Mouse (Mus musculus) small intestine, adult 2 months (tissue): ENCODE results near the gene Triobp. TPM values are rescaled to one million over a fixed set of nuclear protein-coding genes. Genes with fewer than 3 reads are reported as not detected.

Experiments
- H3K27ac ChIP-seq: fragments of 200-500 bp; 2 replicates; pipeline ENCODE4 v1.5.1; 2012; ENCODE audit warnings: low read depth, low read length, control low read depth, inconsistent platforms; ENCODE audit not compliant: insufficient read depth
- H3K27me3 ChIP-seq: fragments of 200-500 bp; 2 replicates; pipeline ENCODE4 v1.6.1; 2012; ENCODE audit warnings: mild to moderate bottlenecking, moderate library complexity, low read length, inconsistent platforms; ENCODE audit not compliant: control insufficient read depth, insufficient read depth
- H3K36me3 ChIP-seq: fragments of 200-500 bp; 2 replicates; pipeline ENCODE4 v1.6.1; 2012; ENCODE audit warnings: mild to moderate bottlenecking, low read length, control low read depth, inconsistent platforms; ENCODE audit not compliant: control insufficient read depth, insufficient read depth
- H3K4me1 ChIP-seq: fragments of 200-500 bp; 2 replicates; pipeline ENCODE4 v1.6.1; 2012; ENCODE audit warnings: low read length, inconsistent platforms, mixed read lengths; ENCODE audit not compliant: control insufficient read depth, insufficient read depth, insufficient read length
- H3K4me3 ChIP-seq: fragments of 200-500 bp; 2 replicates; pipeline ENCODE4 v1.5.1; 2012; ENCODE audit warnings: low read depth, mild to moderate bottlenecking, control low read depth, inconsistent platforms, low read length, moderate library complexity
- CTCF ChIP-seq: fragments of 200-500 bp; IDR thresholded peaks from 2 replicates; pipeline ENCODE4 v1.5.1; 2012; ENCODE audit warnings: low read depth, mild to moderate bottlenecking, control low read depth, inconsistent platforms, low read length, moderate library complexity, mixed read lengths; ENCODE audit not compliant: insufficient replicate concordance, insufficient read length; ENCODE audit errors: extremely low read depth
- POLR2A ChIP-seq: fragments of 200-500 bp; IDR thresholded peaks from 2 replicates; pipeline ENCODE4 v1.6.1; 2012; ENCODE audit warnings: low read depth, mild to moderate bottlenecking, control low read depth, inconsistent platforms, low read length, moderate library complexity
- WGBS: fragments of 180-500 bp; shearing (Covaris S2); methylation state at CpG from one replicate; pipeline ENCODE4 v1.1.7; 2018; 5-methylcytosine and 5-hydroxymethylcytosine counted together
- polyA plus RNA-seq: library from polyadenylated mRNA; depleted of rRNA; stranded (reverse); fragments of >200 nt; gene quantifications from 2 replicates; pipeline ENCODE4 v1.2.3, GENCODE M21; 2012

The Triobp gene
- polyA plus RNA-seq, 1 experiment: 123 TPM

DNA sequence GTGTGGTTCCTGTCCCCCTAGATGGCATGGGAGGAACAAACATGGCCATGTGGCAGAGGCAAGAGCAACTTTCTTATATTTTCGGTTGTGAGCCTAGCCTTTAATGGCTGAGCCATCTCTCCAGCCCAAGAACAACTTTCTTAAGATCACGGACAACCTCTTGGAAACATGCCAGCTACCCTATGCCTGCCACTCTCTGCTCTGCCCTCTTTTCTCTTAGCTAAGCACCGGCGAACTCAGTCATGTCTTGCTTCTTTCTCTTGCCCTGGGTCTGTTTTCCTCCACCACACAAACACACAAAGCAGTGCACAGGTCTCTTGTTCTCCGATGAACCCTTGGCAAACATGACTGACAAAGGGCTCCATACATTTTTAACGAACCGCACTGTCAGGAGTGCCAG is 1.3 kb upstream of the Triobp start:
- WGBS: 62% methylated on average over 7 of the region's 7 CpGs
- no peak overlapping the region for H3K4me3 ChIP-seq
- H3K36me3 ChIP-seq: peaks cover 2% of the 10 kb centered on the region; the same call in 1 of the 2 replicates
- peaks cover 4% of the 10 kb centered on the region; the same call in 1 of the 2 replicates for H3K4me1 ChIP-seq
- no peak overlapping the region for H3K27ac ChIP-seq
- H3K27me3 ChIP-seq: peaks cover 13% of the 10 kb centered on the region
- no peak for TF ChIP-seq POLR2A
- no peak for TF ChIP-seq CTCF

DNA sequence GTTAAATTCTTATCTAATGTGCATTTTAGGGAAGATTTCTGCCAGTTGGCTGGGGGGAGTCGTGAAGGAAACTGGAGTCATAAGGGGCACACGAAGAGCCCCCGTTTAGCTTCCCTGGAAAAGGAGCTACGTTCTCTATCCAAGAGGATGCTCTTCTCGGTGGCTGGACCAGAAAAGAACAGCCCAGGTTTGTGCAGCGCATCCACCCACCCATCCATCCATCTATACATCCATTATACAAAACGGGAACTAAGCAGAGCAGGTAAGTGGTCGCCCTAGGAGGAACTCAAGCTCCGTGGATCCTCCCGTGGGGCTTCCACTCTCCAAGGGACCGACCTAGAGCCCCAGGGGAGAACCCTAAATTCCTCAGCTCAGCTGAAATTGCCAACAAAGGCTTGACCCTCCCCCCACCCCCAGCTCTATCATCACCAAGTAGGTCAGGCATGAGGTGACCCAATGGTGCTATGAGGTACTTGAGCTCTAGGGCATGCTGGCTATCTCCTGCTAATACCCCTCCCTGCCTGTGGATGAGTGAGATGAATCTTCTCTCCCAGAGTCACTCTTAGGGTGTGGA is 715 bp downstream of the Triobp start:
- Histone ChIP-seq H3K4me3 (peak overlapping the region; percentile 41), H3K27ac (no peak overlapping the region), H3K27me3 (peaks cover 13% of the 10 kb centered on the region), H3K4me1 (peaks cover 4% of the 10 kb centered on the region; the same call in 1 of the 2 replicates), H3K36me3 (no peaks in the 10 kb centered on the region)
- 14% methylated on average over 11 of the region's 11 CpGs for WGBS
- TF ChIP-seq CTCF (no peak), POLR2A (no peak)

- H3K27me3 ChIP-seq: peaks cover 13% of the 10 kb centered on the region
- TF ChIP-seq POLR2A (no peak), CTCF (no peak)
- H3K4me3 ChIP-seq: no peak overlapping the region
- no peaks in the 10 kb centered on the region for H3K36me3 ChIP-seq
- 97% methylated on average over 3 of the region's 3 CpGs for WGBS
- peaks cover 4% of the 10 kb centered on the region; the same call in 1 of the 2 replicates for H3K4me1 ChIP-seq
- H3K27ac ChIP-seq: no peak overlapping the region
These were observed 1.4 kb downstream of the Triobp start for GRCm38 (mm10) chr15:78948883-78949282.

- WGBS: 60% methylated on average over 3 of the region's 3 CpGs
- Histone ChIP-seq H3K4me3 (no peak overlapping the region), H3K4me1 (peaks cover 6% of the 10 kb centered on the region; the same call in 1 of the 2 replicates), H3K27me3 (no peaks in the 10 kb centered on the region), H3K36me3 (no peaks in the 10 kb centered on the region), H3K27ac (no peak overlapping the region)
- TF ChIP-seq CTCF (no peak), POLR2A (no peak)
These were observed 8.1 kb downstream of the Triobp start for GRCm38 (mm10) chr15:78955663-78956062.

DNA sequence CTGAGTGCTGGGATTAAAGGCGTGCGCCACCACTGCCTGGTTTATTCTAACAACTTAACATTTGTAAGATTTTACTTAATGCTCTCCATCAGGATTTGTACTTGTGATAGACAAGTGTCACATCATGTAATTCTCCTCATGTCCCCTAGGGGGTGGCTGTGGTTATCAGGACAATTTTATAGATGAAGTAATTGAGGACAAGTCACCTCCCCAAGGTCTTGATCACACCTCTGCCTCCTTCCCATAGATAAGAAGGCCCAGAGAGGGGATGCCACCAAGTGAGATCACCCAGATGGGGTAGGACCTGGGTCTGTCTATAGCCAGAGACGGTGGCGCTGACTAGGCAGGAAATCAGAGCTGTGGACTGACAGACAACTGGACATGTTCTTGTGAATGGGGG is 8.8 kb downstream of the Triobp start:
- TF ChIP-seq POLR2A: no peak
- peak; percentile 40; the same call in 1 of the 2 replicates for TF ChIP-seq CTCF
- H3K4me1 ChIP-seq: peaks cover 6% of the 10 kb centered on the region; the same call in 1 of the 2 replicates
- 75% methylated on average over 4 of the region's 4 CpGs for WGBS

GRCm38 (mm10) chr15:78957021-78957420 is 9.5 kb downstream of the Triobp start:
- TF ChIP-seq CTCF (no peak), POLR2A (no peak)

More for the DNA sequence above, 8.8 kb downstream of the Triobp start:
- Histone ChIP-seq H3K27ac (no peak overlapping the region), H3K36me3 (no peaks in the 10 kb centered on the region), H3K27me3 (no peaks in the 10 kb centered on the region), H3K4me3 (no peak overlapping the region)

GRCm38 (mm10) chr15:78959537-78959936 is 12.0 kb downstream of the Triobp start:
- H3K27ac ChIP-seq: no peak overlapping the region
- no peak overlapping the region for H3K4me3 ChIP-seq
- H3K4me1 ChIP-seq: peaks cover 6% of the 10 kb centered on the region; the same call in 1 of the 2 replicates
- TF ChIP-seq POLR2A (no peak), CTCF (no peak)
- H3K27me3 ChIP-seq: no peaks in the 10 kb centered on the region
- 39% methylated on average over 11 of the region's 11 CpGs for WGBS
- H3K36me3 ChIP-seq: no peaks in the 10 kb centered on the region

More at GRCm38 (mm10) chr15:78957021-78957420, 9.5 kb downstream of the Triobp start:
- Histone ChIP-seq H3K36me3 (no peaks in the 10 kb centered on the region), H3K27ac (no peak overlapping the region), H3K27me3 (no peaks in the 10 kb centered on the region), H3K4me3 (no peak overlapping the region), H3K4me1 (peaks cover 6% of the 10 kb centered on the region; the same call in 1 of the 2 replicates)
- WGBS: 73% methylated on average over 15 of the region's 15 CpGs

- 35% methylated on average over 4 of the region's 4 CpGs for WGBS
- Histone ChIP-seq H3K4me1 (peaks cover 6% of the 10 kb centered on the region; the same call in 1 of the 2 replicates), H3K4me3 (no peak overlapping the region), H3K27me3 (no peaks in the 10 kb centered on the region), H3K36me3 (no peaks in the 10 kb centered on the region), H3K27ac (no peak overlapping the region)
- TF ChIP-seq POLR2A (no peak), CTCF (no peak)
These were observed 12.6 kb downstream of the Triobp start for GRCm38 (mm10) chr15:78960088-78960487.
